Mouse (Mus musculus) olfactory bulb, adult 2 months (tissue): ENCODE results near the gene Gm4312. TPM values are rescaled to one million over a fixed set of nuclear protein-coding genes. Genes with fewer than 3 reads are reported as not detected.
"Not testable (repeated sequence)": the region's sequence is repeated elsewhere in the genome, so short reads cannot be mapped to it uniquely, and the experiment has no call there.

Source experiments
- H3K27ac ChIP-seq: fragments of 200-500 bp; 2 replicates; pipeline ENCODE4 v1.5.1; 2012; ENCODE audit warnings: low read depth, low read length; ENCODE audit not compliant: insufficient read depth
- H3K4me1 ChIP-seq: fragments of 200-500 bp; 2 replicates; pipeline ENCODE4 v1.6.1; 2012; ENCODE audit warnings: low read length; ENCODE audit not compliant: control insufficient read depth, insufficient read depth
- H3K4me3 ChIP-seq: fragments of 200-500 bp; 2 replicates; pipeline ENCODE4 v1.5.1; 2012; ENCODE audit warnings: mild to moderate bottlenecking, low read depth, low read length, moderate library complexity; ENCODE audit not compliant: insufficient read depth
- CTCF ChIP-seq: fragments of 200-500 bp; IDR thresholded peaks from 2 replicates; pipeline ENCODE4 v1.5.1; 2012; ENCODE audit warnings: low read depth, mild to moderate bottlenecking, low read length, moderate library complexity; ENCODE audit not compliant: insufficient read depth
- POLR2A ChIP-seq: fragments of 200-500 bp; IDR thresholded peaks from 2 replicates; pipeline ENCODE4 v1.6.1; 2012; ENCODE audit warnings: mild to moderate bottlenecking, low read depth, low read length, moderate library complexity; ENCODE audit not compliant: insufficient read depth
- WGBS: fragments of 180-500 bp; shearing (Covaris S2); methylation state at CpG from one replicate; pipeline ENCODE4 v1.1.7; 2018; 5-methylcytosine and 5-hydroxymethylcytosine counted together
- polyA plus RNA-seq: library from polyadenylated mRNA; stranded (reverse); fragments of >200 nt; gene quantifications from 2 replicates; pipeline ENCODE4 v1.2.4, GENCODE M21; 2012; ENCODE audit warnings: low replicate concordance; ENCODE audit not compliant: missing spikeins, insufficient read depth, insufficient read length

Gm4312 gene
- not detected in 2 replicates for polyA plus RNA-seq

DNA sequence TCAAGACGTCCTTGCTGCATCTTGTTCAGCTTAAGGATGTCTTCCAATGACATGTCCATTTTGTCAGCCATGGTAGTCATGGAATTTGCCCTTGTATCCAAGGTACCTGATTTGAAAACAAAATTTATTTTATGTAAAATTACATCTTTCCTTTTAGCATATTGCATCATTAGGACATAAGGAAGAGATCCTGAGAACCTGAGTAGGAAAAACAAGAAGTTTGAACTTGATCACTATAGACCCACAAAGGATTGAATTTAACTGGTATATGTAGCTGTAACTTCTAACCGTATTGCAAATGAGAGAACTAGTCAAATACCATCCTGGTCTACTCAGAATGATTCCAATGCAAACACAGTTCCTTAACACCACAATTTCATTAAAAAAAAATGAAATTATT is at the start of gene Gm4312:
Gene Gm4312, minus strand, starts transcription at position 101 of the 400 bp plus-strand sequence.
- H3K4me1 ChIP-seq, H3K4me3 ChIP-seq, H3K27ac ChIP-seq: not testable (repeated sequence)
- no CpG with 5 or more reads among the region's 2 CpGs for whole genome bisulfite sequencing

DNA sequence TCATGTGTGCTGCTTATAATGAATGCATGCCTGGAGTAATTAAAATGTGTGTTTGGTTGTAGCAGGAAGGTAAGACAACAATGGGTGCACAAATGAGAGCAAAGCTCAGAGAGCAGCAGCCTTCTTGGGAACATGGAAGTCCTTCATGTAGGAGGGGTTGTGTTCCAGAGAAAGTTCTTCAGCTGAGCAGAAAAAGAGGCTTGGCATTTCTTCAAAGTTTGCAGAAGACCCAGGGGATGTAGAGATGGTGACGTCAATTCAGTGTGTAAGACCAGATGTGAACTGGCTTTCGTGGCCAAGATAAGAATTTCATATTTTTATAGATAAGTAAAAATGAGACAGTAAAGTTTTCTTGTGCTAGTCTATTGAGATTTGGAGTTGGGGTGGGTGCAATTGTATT is 45.2 kb upstream of the Gm4312 start:
- Histone ChIP-seq H3K4me1 (no peaks in the 10 kb centered on the region), H3K4me3 (no peak overlapping the region), H3K27ac (no peak overlapping the region)
- WGBS = 86% methylated on average over 2 of the region's 2 CpGs
- TF ChIP-seq CTCF = no peak
- TF ChIP-seq POLR2A = no peak

DNA sequence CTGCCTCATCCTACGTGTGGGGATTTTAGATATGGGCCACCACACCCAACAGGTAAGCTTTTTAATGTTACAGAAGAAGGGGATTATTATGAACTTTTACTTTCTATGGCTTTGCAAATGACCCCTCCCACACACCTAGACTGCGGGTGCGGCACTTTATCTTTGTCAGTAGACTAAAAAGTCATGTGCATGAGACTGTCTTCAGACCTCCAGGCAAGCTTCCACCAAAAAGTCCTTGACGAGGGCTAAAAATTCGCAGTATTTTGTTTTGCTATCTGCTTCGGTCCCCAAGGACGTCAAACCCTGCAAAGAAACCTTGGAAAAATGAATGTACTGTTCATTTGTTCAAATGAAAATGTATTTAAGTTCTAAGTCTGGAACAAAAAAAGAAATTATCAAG is 33.2 kb upstream of the Gm4312 start:
- no peak for TF ChIP-seq CTCF
- Histone ChIP-seq H3K4me1 (no peaks in the 10 kb centered on the region), H3K27ac (no peak overlapping the region), H3K4me3 (no peak overlapping the region)
- WGBS = 89% methylated on average over 7 of the region's 7 CpGs

DNA sequence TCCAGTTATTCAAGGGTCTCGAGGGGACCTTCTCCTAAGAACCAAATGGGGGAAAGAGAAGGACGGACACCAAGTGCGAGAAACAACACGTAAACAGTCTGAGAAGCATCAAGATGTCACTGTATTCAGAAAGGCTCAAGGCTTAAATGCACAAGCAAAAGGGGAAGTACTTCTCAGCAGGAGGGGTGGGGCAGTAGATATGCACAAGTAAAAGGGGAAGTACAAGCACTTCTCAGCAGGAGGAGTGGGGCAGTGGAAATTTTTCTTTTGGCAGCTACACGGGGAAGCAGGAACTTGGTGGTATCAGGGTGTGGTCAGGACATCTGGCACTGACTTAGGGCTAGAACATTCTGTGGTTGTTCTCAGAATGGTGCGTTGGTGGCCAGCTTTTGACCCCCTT is 19.9 kb upstream of the Gm4312 start:
- not testable (repeated sequence) for H3K27ac ChIP-seq, H3K4me1 ChIP-seq, H3K4me3 ChIP-seq
- 87% methylated on average over 6 of the region's 6 CpGs for WGBS

DNA sequence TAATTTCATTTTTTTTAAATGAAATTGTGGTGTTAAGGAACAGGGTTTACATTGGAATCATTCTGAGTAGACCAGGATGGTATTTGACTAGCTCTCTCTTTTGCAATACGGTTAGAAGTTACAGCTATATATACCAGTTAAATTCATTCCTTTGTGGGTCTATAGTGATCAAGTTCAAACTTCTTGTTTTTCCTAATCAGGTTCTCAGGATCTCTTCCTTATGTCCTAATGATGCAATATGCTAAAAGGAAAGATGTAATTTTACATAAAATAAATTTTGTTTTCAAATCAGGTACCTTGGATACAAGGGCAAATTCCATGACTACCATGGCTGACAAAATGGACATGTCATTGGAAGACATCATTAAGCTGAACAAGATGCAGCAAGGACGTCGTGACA is 21.3 kb downstream of the Gm4312 start, which contains the start of gene Gm4307:
Gene Gm4307, plus strand, starts transcription at position 301 of the 400 bp plus-strand sequence.
- WGBS = no CpG with 5 or more reads among the region's 3 CpGs

DNA sequence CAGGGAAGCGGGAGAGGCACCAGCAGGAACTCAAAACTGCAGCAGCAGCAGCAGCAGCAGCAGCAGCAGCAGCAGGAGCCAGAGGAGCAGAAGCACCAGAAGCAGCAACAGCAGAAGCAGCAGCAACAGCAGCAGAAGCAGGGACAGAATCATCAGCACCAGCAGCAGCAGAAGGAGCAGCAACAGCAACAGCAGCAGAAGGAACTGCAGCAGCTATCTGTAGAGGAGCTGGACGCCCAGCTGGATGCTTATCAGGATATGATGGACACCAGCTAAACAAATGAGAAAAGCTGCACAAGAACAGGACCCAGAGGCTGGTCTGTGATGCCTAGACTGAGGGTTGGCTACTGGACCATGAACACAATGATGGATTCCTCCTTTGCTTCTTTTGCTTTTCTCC is 25.5 kb downstream of the Gm4312 start:
- H3K4me3 ChIP-seq, H3K4me1 ChIP-seq, H3K27ac ChIP-seq: not testable (repeated sequence)
- WGBS = 85% methylated on average over 2 of the region's 2 CpGs

More for the DNA sequence above, 21.3 kb downstream of the Gm4312 start, which contains the start of gene Gm4307:
- not testable (repeated sequence) for H3K27ac ChIP-seq, H3K4me1 ChIP-seq, H3K4me3 ChIP-seq

DNA sequence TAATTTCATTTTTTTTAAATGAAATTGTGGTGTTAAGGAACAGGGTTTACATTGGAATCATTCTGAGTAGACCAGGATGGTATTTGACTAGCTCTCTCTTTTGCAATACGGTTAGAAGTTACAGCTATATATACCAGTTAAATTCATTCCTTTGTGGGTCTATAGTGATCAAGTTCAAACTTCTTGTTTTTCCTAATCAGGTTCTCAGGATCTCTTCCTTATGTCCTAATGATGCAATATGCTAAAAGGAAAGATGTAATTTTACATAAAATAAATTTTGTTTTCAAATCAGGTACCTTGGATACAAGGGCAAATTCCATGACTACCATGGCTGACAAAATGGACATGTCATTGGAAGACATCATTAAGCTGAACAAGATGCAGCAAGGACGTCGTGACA is 31.6 kb downstream of the Gm4312 start, which contains the start of gene Gm4305:
Gene Gm4305, plus strand, starts transcription at position 301 of the 400 bp plus-strand sequence.
- no CpG with 5 or more reads among the region's 3 CpGs for WGBS
- H3K4me1 ChIP-seq, H3K4me3 ChIP-seq, H3K27ac ChIP-seq: not testable (repeated sequence)

DNA sequence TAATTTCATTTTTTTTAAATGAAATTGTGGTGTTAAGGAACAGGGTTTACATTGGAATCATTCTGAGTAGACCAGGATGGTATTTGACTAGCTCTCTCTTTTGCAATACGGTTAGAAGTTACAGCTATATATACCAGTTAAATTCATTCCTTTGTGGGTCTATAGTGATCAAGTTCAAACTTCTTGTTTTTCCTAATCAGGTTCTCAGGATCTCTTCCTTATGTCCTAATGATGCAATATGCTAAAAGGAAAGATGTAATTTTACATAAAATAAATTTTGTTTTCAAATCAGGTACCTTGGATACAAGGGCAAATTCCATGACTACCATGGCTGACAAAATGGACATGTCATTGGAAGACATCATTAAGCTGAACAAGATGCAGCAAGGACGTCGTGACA is 36.7 kb downstream of the Gm4312 start, which contains the start of gene Gm4303:
Gene Gm4303, plus strand, starts transcription at position 301 of the 400 bp plus-strand sequence.
- no CpG with 5 or more reads among the region's 3 CpGs for WGBS
- H3K4me1 ChIP-seq, H3K4me3 ChIP-seq: not testable (repeated sequence)

DNA sequence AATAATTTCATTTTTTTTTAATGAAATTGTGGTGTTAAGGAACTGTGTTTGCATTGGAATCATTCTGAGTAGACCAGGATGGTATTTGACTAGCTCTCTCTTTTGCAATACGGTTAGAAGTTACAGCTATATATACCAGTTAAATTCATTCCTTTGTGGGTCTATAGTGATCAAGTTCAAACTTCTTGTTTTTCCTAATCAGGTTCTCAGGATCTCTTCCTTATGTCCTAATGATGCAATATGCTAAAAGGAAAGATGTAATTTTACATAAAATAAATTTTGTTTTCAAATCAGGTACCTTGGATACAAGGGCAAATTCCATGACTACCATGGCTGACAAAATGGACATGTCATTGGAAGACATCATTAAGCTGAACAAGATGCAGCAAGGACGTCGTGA is 41.8 kb downstream of the Gm4312 start, which contains the start of gene Gm4302:
Gene Gm4302, plus strand, starts transcription at position 301 of the 400 bp plus-strand sequence.
- no CpG with 5 or more reads among the region's 3 CpGs for WGBS
- H3K27ac ChIP-seq, H3K4me1 ChIP-seq, H3K4me3 ChIP-seq: not testable (repeated sequence)

More for the DNA sequence above, 36.7 kb downstream of the Gm4312 start, which contains the start of gene Gm4303:
- H3K27ac ChIP-seq = not testable (repeated sequence)

DNA sequence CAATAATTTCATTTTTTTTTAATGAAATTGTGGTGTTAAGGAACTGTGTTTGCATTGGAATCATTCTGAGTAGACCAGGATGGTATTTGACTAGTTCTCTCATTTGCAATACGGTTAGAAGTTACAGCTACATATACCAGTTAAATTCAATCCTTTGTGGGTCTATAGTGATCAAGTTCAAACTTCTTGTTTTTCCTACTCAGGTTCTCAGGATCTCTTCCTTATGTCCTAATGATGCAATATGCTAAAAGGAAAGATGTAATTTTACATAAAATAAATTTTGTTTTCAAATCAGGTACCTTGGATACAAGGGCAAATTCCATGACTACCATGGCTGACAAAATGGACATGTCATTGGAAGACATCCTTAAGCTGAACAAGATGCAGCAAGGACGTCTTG is 47.0 kb downstream of the Gm4312 start, which contains the start of gene Gm4301:
Gene Gm4301, plus strand, starts transcription at position 301 of the 400 bp plus-strand sequence.
- WGBS = no CpG with 5 or more reads among the region's 2 CpGs
- not testable (repeated sequence) for H3K27ac ChIP-seq, H3K4me1 ChIP-seq, H3K4me3 ChIP-seq

Other genes starting within 250 kb of the Gm4312 start
- not detected in 2 replicates for gene Gm4301, start 46.9 kb downstream of the Gm4312 start, polyA plus RNA-seq
- gene Gm4302, start 41.7 kb downstream of the Gm4312 start, polyA plus RNA-seq = not detected in 2 replicates
- gene Gm4303, start 36.6 kb downstream of the Gm4312 start, polyA plus RNA-seq = not detected in 2 replicates
- gene Gm4305, start 31.5 kb downstream of the Gm4312 start, polyA plus RNA-seq = not detected in 2 replicates
- not detected in 2 replicates for gene Gm4307, start 21.2 kb downstream of the Gm4312 start, polyA plus RNA-seq
- gene Tmtc3, start 104.8 kb upstream of the Gm4312 start, polyA plus RNA-seq = not detected in 2 replicates
- gene Cep290, start 105.0 kb upstream of the Gm4312 start, polyA plus RNA-seq = not detected in 2 replicates
- not detected in 2 replicates for gene 4930430F08Rik, start 207.9 kb upstream of the Gm4312 start, polyA plus RNA-seq
- gene 1700017N19Rik, start 207.9 kb upstream of the Gm4312 start, polyA plus RNA-seq = not detected in 2 replicates